Mouse (Mus musculus): Measurements from ENCODE around the gene Pkp2. TPM values are rescaled to one million over a fixed set of nuclear protein-coding genes. Genes with fewer than 3 reads are reported as not detected.
"Not testable (repeated sequence)": the region's sequence is repeated elsewhere in the genome, so short reads cannot be mapped to it uniquely, and the experiment has no call there.

Pkp2 gene
- 10.9 and 15.4 TPM in 2 replicates for polyA plus RNA-seq (2012; rRNA removed)

GRCm38 (mm10) chr16:16213079-16213760, at the start of gene Pkp2:
Gene Pkp2, plus strand, starts transcription at chr16:16213318.
- Histone ChIP-seq H3K36me3 (ENCODE audit: control insufficient read depth, insufficient read depth, low read length) (no peaks in the 10 kb centered on the region), H3K4me1 (ENCODE audit: control insufficient read depth, insufficient read depth, low read length) (no peaks in the 10 kb centered on the region; the same call in 1 of the 2 replicates), H3K27me3 (replicated peaks; ENCODE audit: control insufficient read depth, insufficient read depth, low read length) (no peaks in the 10 kb centered on the region), H3K27ac (ENCODE audit: insufficient read depth, low read depth, low read length) (peak within 1 kb of the TSS; percentile 21), H3K4me3 (ENCODE audit: insufficient read depth, low read depth, low read length) (peak within 1 kb of the TSS; percentile 71)
- peak; percentile 92 for DNase-seq
- WGBS: under 1% methylated on average over 59 of the region's 59 CpGs
- TF ChIP-seq POLR2A (IDR thresholded peaks at IDR 0.05; ENCODE audit: low read depth, low read length) (peak; percentile 18), CTCF (conservative IDR thresholded peaks at IDR 0.05; ENCODE audit: insufficient read depth, insufficient read length, low read depth, low read length) (no peak)

GRCm38 (mm10) chr16:16197374-16197773, 15.7 kb upstream of the Pkp2 start:
- TF ChIP-seq CTCF (conservative IDR thresholded peaks at IDR 0.05; ENCODE audit: insufficient read depth, insufficient read length, low read depth, low read length): no peak
- TF ChIP-seq POLR2A (IDR thresholded peaks at IDR 0.05; ENCODE audit: low read depth, low read length): no peak
- Histone ChIP-seq H3K27ac (ENCODE audit: insufficient read depth, low read depth, low read length) (no peak overlapping the region), H3K36me3 (ENCODE audit: control insufficient read depth, insufficient read depth, low read length) (no peaks in the 10 kb centered on the region), H3K4me3 (ENCODE audit: insufficient read depth, low read depth, low read length) (no peak overlapping the region), H3K27me3 (replicated peaks; ENCODE audit: control insufficient read depth, insufficient read depth, low read length) (no peaks in the 10 kb centered on the region; the same call in 1 of the 2 replicates), H3K4me1 (ENCODE audit: control insufficient read depth, insufficient read depth, low read length) (no peaks in the 10 kb centered on the region)
- DNase-seq: no peak
- WGBS: 66% methylated on average over 17 of the region's 17 CpGs

GRCm38 (mm10) chr16:16201991-16202390, 11.1 kb upstream of the Pkp2 start:
- DNase-seq: peak; percentile 57
- WGBS: 22% methylated on average over 8 of the region's 8 CpGs
- not testable (repeated sequence) for H3K27me3 ChIP-seq (replicated peaks; ENCODE audit: control insufficient read depth, insufficient read depth, low read length); H3K4me3 ChIP-seq (ENCODE audit: insufficient read depth, low read depth, low read length); H3K4me1 ChIP-seq (ENCODE audit: control insufficient read depth, insufficient read depth, low read length); H3K27ac ChIP-seq (ENCODE audit: insufficient read depth, low read depth, low read length); H3K36me3 ChIP-seq (ENCODE audit: control insufficient read depth, insufficient read depth, low read length)
- TF ChIP-seq CTCF (conservative IDR thresholded peaks at IDR 0.05; ENCODE audit: insufficient read depth, insufficient read length, low read depth, low read length): peak; percentile 84

- H3K27me3 ChIP-seq (replicated peaks; ENCODE audit: control insufficient read depth, insufficient read depth, low read length): no peaks in the 10 kb centered on the region
- no peak overlapping the region for H3K27ac ChIP-seq (ENCODE audit: insufficient read depth, low read depth, low read length)
- WGBS: 86% methylated on average over 1 of the region's 1 CpGs
- H3K4me3 ChIP-seq (ENCODE audit: insufficient read depth, low read depth, low read length): no peak overlapping the region
- H3K4me1 ChIP-seq (ENCODE audit: control insufficient read depth, insufficient read depth, low read length): no peaks in the 10 kb centered on the region
- DNase-seq: no peak
- TF ChIP-seq POLR2A (IDR thresholded peaks at IDR 0.05; ENCODE audit: low read depth, low read length) (no peak), CTCF (conservative IDR thresholded peaks at IDR 0.05; ENCODE audit: insufficient read depth, insufficient read length, low read depth, low read length) (no peak)
- no peaks in the 10 kb centered on the region for H3K36me3 ChIP-seq (ENCODE audit: control insufficient read depth, insufficient read depth, low read length)
Measured at GRCm38 (mm10) chr16:16204648-16205047, 8.5 kb upstream of the Pkp2 start.

- no peaks in the 10 kb centered on the region; the same call in 1 of the 2 replicates for H3K4me1 ChIP-seq (ENCODE audit: control insufficient read depth, insufficient read depth, low read length)
- H3K4me3 ChIP-seq (ENCODE audit: insufficient read depth, low read depth, low read length): peak overlapping the region; percentile 36; the same call in 1 of the 2 replicates
- DNase-seq: no peak
- TF ChIP-seq POLR2A (IDR thresholded peaks at IDR 0.05; ENCODE audit: low read depth, low read length) (no peak), CTCF (conservative IDR thresholded peaks at IDR 0.05; ENCODE audit: insufficient read depth, insufficient read length, low read depth, low read length) (no peak)
- no peaks in the 10 kb centered on the region for H3K27me3 ChIP-seq (replicated peaks; ENCODE audit: control insufficient read depth, insufficient read depth, low read length)
- no peak overlapping the region for H3K27ac ChIP-seq (ENCODE audit: insufficient read depth, low read depth, low read length)
- 14% methylated on average over 7 of the region's 7 CpGs for WGBS
- no peaks in the 10 kb centered on the region for H3K36me3 ChIP-seq (ENCODE audit: control insufficient read depth, insufficient read depth, low read length)
Measured at GRCm38 (mm10) chr16:16212723-16213078, 417 bp upstream of the Pkp2 start.

GRCm38 (mm10) chr16:16213761-16214305, 715 bp downstream of the Pkp2 start:
- no peaks in the 10 kb centered on the region; the same call in 1 of the 2 replicates for H3K4me1 ChIP-seq (ENCODE audit: control insufficient read depth, insufficient read depth, low read length)
- no peaks in the 10 kb centered on the region for H3K27me3 ChIP-seq (replicated peaks; ENCODE audit: control insufficient read depth, insufficient read depth, low read length)
- H3K36me3 ChIP-seq (ENCODE audit: control insufficient read depth, insufficient read depth, low read length): no peaks in the 10 kb centered on the region
- peak; percentile 64 for DNase-seq
- H3K27ac ChIP-seq (ENCODE audit: insufficient read depth, low read depth, low read length): peak overlapping the region; percentile 21
- TF ChIP-seq CTCF (conservative IDR thresholded peaks at IDR 0.05; ENCODE audit: insufficient read depth, insufficient read length, low read depth, low read length) (no peak), POLR2A (IDR thresholded peaks at IDR 0.05; ENCODE audit: low read depth, low read length) (no peak)
- 2% methylated on average over 17 of the region's 17 CpGs for WGBS
- peak overlapping the region; percentile 71 for H3K4me3 ChIP-seq (ENCODE audit: insufficient read depth, low read depth, low read length)

GRCm38 (mm10) chr16:16215645-16216387, 2.7 kb downstream of the Pkp2 start:
- Histone ChIP-seq H3K27ac (ENCODE audit: insufficient read depth, low read depth, low read length) (no peak overlapping the region), H3K4me1 (ENCODE audit: control insufficient read depth, insufficient read depth, low read length) (no peaks in the 10 kb centered on the region; the same call in 1 of the 2 replicates), H3K4me3 (ENCODE audit: insufficient read depth, low read depth, low read length) (no peak overlapping the region), H3K27me3 (replicated peaks; ENCODE audit: control insufficient read depth, insufficient read depth, low read length) (no peaks in the 10 kb centered on the region), H3K36me3 (ENCODE audit: control insufficient read depth, insufficient read depth, low read length) (no peaks in the 10 kb centered on the region)
- TF ChIP-seq CTCF (conservative IDR thresholded peaks at IDR 0.05; ENCODE audit: insufficient read depth, insufficient read length, low read depth, low read length) (no peak), POLR2A (IDR thresholded peaks at IDR 0.05; ENCODE audit: low read depth, low read length) (no peak)
- WGBS: 21% methylated on average over 11 of the region's 11 CpGs
- peak; percentile 24 for DNase-seq

All from kidney, adult 2 months (tissue).